In the genomic region with DNA sequence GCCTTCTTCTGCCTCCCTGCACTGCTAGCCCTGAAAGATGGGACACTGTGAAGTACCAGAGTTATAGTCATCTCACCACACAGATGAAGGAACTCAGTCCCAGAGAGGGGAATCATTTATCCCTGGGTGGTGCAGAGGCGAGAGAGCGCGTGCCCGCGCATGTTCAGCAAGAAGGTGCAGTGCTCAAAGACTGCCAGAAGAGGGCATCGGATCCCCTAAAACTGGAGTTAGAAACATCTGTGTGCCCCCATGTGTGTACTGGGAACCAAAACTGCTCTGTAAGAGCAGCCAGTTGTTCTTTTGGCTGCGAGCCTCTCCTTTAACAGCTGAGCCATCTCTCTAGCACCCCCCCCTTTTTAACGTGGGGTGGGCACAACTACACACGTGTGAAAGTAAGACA, we compare ENCODE assay signal across 10 mouse cellular contexts. TPM values are rescaled to one million over a fixed set of nuclear protein-coding genes. Genes with fewer than 3 reads are reported as not detected.
DNase-seq lines count a peak whose midpoint lies in the region; ATAC-seq and TF ChIP-seq lines count a peak whose summit lies in the region.
"Had no signal": no experiment of that assay in that cellular context is flagged by ENCODE, and none has a peak within 500 bp of the region (broad histone marks: within the 10 kb centered on the region; RNA-seq: fewer than 3 reads in every experiment).

No protein-coding gene starts in this region.

- DNase-seq in embryo, embryonic 10 days (ENCODE audit: low spot score), result peak; percentile 51
- no peak for DNase-seq in embryo, embryonic 11 days
- DNase-seq in liver, adult 2 months (ENCODE audit: extremely low read depth, low read depth, low spot score), result no peak
- no peak for DNase-seq in liver, embryonic 11.5 days (ENCODE audit: low spot score)
- DNase-seq in R1 (ENCODE audit: low read depth, low spot score), result peak; percentile 83
- peak; percentile 37 for DNase-seq in mesoderm, embryonic 11.5 days (ENCODE audit: low read depth, low spot score)
- no peak for DNase-seq in ovary, postnatal 36 days (ENCODE audit: low spot score)
- DNase-seq in right cerebral cortex, postnatal 4 days, result no peak

- H3K4me1 ChIP-seq in liver, adult 2 months (ENCODE audit: control insufficient read depth, insufficient read depth, low read length), result 0 out of 2 replicates have a peak, but pooled peaks cover 2% of the 10 kb centered on the region
- peaks cover 14% of the 10 kb centered on the region for H3K4me1 ChIP-seq in liver, embryonic 11.5 days (replicated peaks; ENCODE audit: control insufficient read depth, insufficient read depth, low read length)

- no peak for ATAC-seq in liver, embryonic 11.5 days (replicated peaks; ENCODE audit: low FRiP score)

- no peaks in the 10 kb centered on the region for H3K79me2 ChIP-seq in liver, adult 2 months (ENCODE audit: control insufficient read depth, insufficient read depth, low read length)

- no peaks in the 10 kb centered on the region for H3K9me3 ChIP-seq in liver, embryonic 11.5 days (ENCODE audit: control insufficient read depth, low read length)
- H3K9me3 ChIP-seq: embryonic facial prominence, embryonic 15.5 days; lung, embryonic 15.5 days had no signal

- no peak overlapping the region for H3K9ac ChIP-seq in liver, adult 2 months (ENCODE audit: low read depth, low read length)
- no peak overlapping the region for H3K9ac ChIP-seq in liver, embryonic 11.5 days (ENCODE audit: low read depth, low read length)
- H3K9ac ChIP-seq: embryonic facial prominence, embryonic 15.5 days; lung, embryonic 15.5 days had no signal

- no peaks in the 10 kb centered on the region for H3K36me3 ChIP-seq in liver, adult 2 months (ENCODE audit: control insufficient read depth, insufficient read depth, low read length)
- no peaks in the 10 kb centered on the region for H3K36me3 ChIP-seq in liver, embryonic 11.5 days (ENCODE audit: control insufficient read depth, insufficient read depth, low read length)
- H3K36me3 ChIP-seq: embryonic facial prominence, embryonic 15.5 days; lung, embryonic 15.5 days had no signal

- WGBS in liver, adult 2 months, result 75% methylated on average over 9 of the region's 9 CpGs
- 49% methylated on average over 9 of the region's 9 CpGs for WGBS in liver, embryonic 11.5 days

- no peak for TF ChIP-seq POLR2A in liver, adult 2 months (IDR thresholded peaks at IDR 0.05; ENCODE audit: extremely low read depth, insufficient read depth, low read length)

- H3K27ac ChIP-seq in liver, adult 2 months (replicated peaks; ENCODE audit: insufficient read depth, low read depth, low read length), result no peak overlapping the region
- no peak overlapping the region for H3K27ac ChIP-seq in liver, embryonic 11.5 days (ENCODE audit: low read depth, low read length)
- H3K27ac ChIP-seq: embryonic facial prominence, embryonic 15.5 days; lung, embryonic 15.5 days had no signal

- H3K4me3 ChIP-seq in liver, adult 2 months (ENCODE audit: insufficient read depth, low read depth, low read length), result no peak overlapping the region
- no peak overlapping the region for H3K4me3 ChIP-seq in liver, embryonic 11.5 days (ENCODE audit: low read depth, low read length)
- H3K4me3 ChIP-seq: embryonic facial prominence, embryonic 15.5 days; lung, embryonic 15.5 days had no signal

- TF ChIP-seq CTCF in liver, adult 2 months (IDR thresholded peaks at IDR 0.05; ENCODE audit: low read depth, low read length), result peak; percentile 51

- H3K27me3 ChIP-seq in liver, adult 2 months (ENCODE audit: control insufficient read depth, insufficient read depth, low read length), result no peaks in the 10 kb centered on the region; the same call in 1 of the 2 replicates
- H3K27me3 ChIP-seq in liver, embryonic 11.5 days (replicated peaks; ENCODE audit: control insufficient read depth, insufficient read depth, low read length), result no peaks in the 10 kb centered on the region; the same call in 1 of the 2 replicates
- H3K27me3 ChIP-seq: embryonic facial prominence, embryonic 15.5 days; lung, embryonic 15.5 days had no signal

- no peak overlapping the region for H3K4me2 ChIP-seq in liver, embryonic 11.5 days
- H3K4me2 ChIP-seq: embryonic facial prominence, embryonic 15.5 days; lung, embryonic 15.5 days had no signal

RNA-seq across cellular contexts. Expression of a gene that starts 24.1 kb away (rescaled TPM):
- 4.0 and 4.4 TPM in 2 replicates for total RNA-seq in liver, adult 2 months (2014; rRNA removed)
- polyA plus RNA-seq in liver, adult 2 months (2012; rRNA removed), result 7.5 and 10.1 TPM in 2 replicates
- 2.5 TPM in 2 replicates for polyA plus RNA-seq in liver, embryonic 11.5 days (2014; fragmentation: Nextera tagmentation; extraction: Ambion mirVana)

RNA-seq across cellular contexts. Expression of a gene that starts 55.3 kb away (rescaled TPM):
- 2.6 and 3.6 TPM in 2 replicates for total RNA-seq in liver, adult 2 months (2014; rRNA removed)
- 1.5 and 2.4 TPM in 2 replicates for polyA plus RNA-seq in liver, adult 2 months (2012; rRNA removed)
- 72.8 and 76.7 TPM in 2 replicates for polyA plus RNA-seq in liver, embryonic 11.5 days (2014; fragmentation: Nextera tagmentation; extraction: Ambion mirVana)

Comparison
In these comparisons a context has a peak if more than half of its experiments do, and no peak if none do; other contexts are left out.
1. DNase-seq: peak in embryo, embryonic 10 days (single experiment), R1 (single experiment) and mesoderm, embryonic 11.5 days (single experiment); none in embryo, embryonic 11 days (single experiment), liver, adult 2 months (single experiment), liver, embryonic 11.5 days (single experiment), ovary, postnatal 36 days (single experiment) and right cerebral cortex, postnatal 4 days (single experiment).
2. RNA of a gene that starts 55.3 kb away (polyA plus RNA-seq): 72.8 to 76.7 TPM in liver, embryonic 11.5 days; 1.5 to 2.4 TPM in liver, adult 2 months; every median in the first group is over 10 times any median in the second.